Mouse (Mus musculus) lung, postnatal 0 days (tissue): ENCODE measurements around the gene Akap2.

Experiments
- CTCF ChIP-seq: IDR thresholded peaks from 2 replicates; pipeline ENCODE4 v1.5.1; 2016; ENCODE audit warnings: antibody characterized with exemption, mild to moderate bottlenecking
- EP300 ChIP-seq: IDR thresholded peaks from 2 replicates; pipeline ENCODE4 v1.6.1; 2016; ENCODE audit warnings: antibody characterized with exemption, mild to moderate bottlenecking, control low read depth

GRCm38 (mm10) chr4:57696955-57697354, 20.5 kb upstream of the Akap2 start:
- TF ChIP-seq CTCF (no peak), EP300 (no peak)
